Mouse (Mus musculus) forebrain, postnatal 0 days (tissue): ENCODE results near the gene Pnliprp1. TPM values are rescaled to one million over a fixed set of nuclear protein-coding genes. Genes with fewer than 3 reads are reported as not detected.

Experiments
- ATAC-seq: fragments of 200-750 bp; cut with Nextera tagmentation; 2 replicates; pipeline ENCODE4 v1.8.0; 2017; ENCODE audit warnings: mild to moderate bottlenecking, moderate library complexity
- DNase-seq: peaks from one replicate; pipeline ENCODE4 v3.0.0-alpha.2; 2015
- H3K27ac ChIP-seq: fragments of 300-500 bp; sonication (generic); 2 replicates; pipeline ENCODE4 v1.5.1; 2014; ENCODE audit warnings: low read depth, mild to moderate bottlenecking, antibody characterized with exemption, low read length, moderate library complexity, mixed read lengths
- H3K27me3 ChIP-seq: fragments of 300-500 bp; sonication (generic); 2 replicates; pipeline ENCODE4 v1.6.1; 2014; ENCODE audit warnings: mild to moderate bottlenecking, low read length, mixed read lengths; ENCODE audit not compliant: insufficient read depth
- H3K36me3 ChIP-seq: fragments of 300-500 bp; sonication (generic); 2 replicates; pipeline ENCODE4 v1.6.1; 2014; ENCODE audit warnings: mild to moderate bottlenecking, moderate library complexity; ENCODE audit not compliant: insufficient read depth
- H3K4me1 ChIP-seq: fragments of 300-500 bp; sonication (generic); 2 replicates; pipeline ENCODE4 v1.6.1; 2014; ENCODE audit warnings: antibody characterized with exemption; ENCODE audit not compliant: insufficient read depth
- H3K4me2 ChIP-seq: fragments of 300-500 bp; sonication (generic); 2 replicates; pipeline ENCODE4 v1.6.1; 2014; ENCODE audit warnings: low read depth, mild to moderate bottlenecking, moderate library complexity
- H3K4me3 ChIP-seq: fragments of 300-500 bp; sonication (generic); 2 replicates; pipeline ENCODE4 v1.5.1; 2014; ENCODE audit warnings: low read depth, low read length, mixed read lengths
- H3K9ac ChIP-seq: fragments of 300-500 bp; sonication (generic); 2 replicates; pipeline ENCODE4 v1.6.1; 2014; ENCODE audit warnings: mild to moderate bottlenecking
- H3K9me3 ChIP-seq: fragments of 300-500 bp; sonication (generic); 2 replicates; pipeline ENCODE4 v1.6.1; 2016; ENCODE audit warnings: low read length
- CTCF ChIP-seq: sonication (generic); IDR thresholded peaks from 2 replicates; pipeline ENCODE4 v1.5.1; 2016; ENCODE audit warnings: antibody characterized with exemption, control low read depth, low read depth
- WGBS: fragments of 180-500 bp; shearing (Covaris S2); extraction: QIAGEN DNeasy Blood & Tissue Kit; methylation state at CpG from one replicate; pipeline ENCODE4 v1.1.7; 2014; 5-methylcytosine and 5-hydroxymethylcytosine counted together
- polyA plus RNA-seq: library from polyadenylated mRNA; unstranded; fragments of >200 nt; fragmentation: Nextera tagmentation; extraction: Ambion mirVana; gene quantifications from 2 replicates; pipeline ENCODE4 v1.2.1, GENCODE M21; 2015
- total RNA-seq: library from RNA; depleted of rRNA; stranded (reverse); fragments of >200 nt; gene quantifications from 2 replicates; pipeline ENCODE4 v1.2.3, GENCODE M21; 2014; rRNA removed

Pnliprp1 gene
- total RNA-seq, result 1.5 TPM in 1 of 2 replicates, not detected in the other
- 0.15 and 0.21 TPM in 2 replicates for polyA plus RNA-seq

- WGBS, result 42% methylated on average over 5 of the region's 5 CpGs
Observed at GRCm38 (mm10) chr19:58728445-58729031, at the start of gene Pnliprp1. Pnliprp1 (plus strand) TSS chr19:58728887.

GRCm38 (mm10) chr19:58688933-58689332 lies 39.8 kb upstream of the Pnliprp1 start:
- no peaks in the 10 kb centered on the region for H3K27me3 ChIP-seq
- H3K9ac ChIP-seq, result no peak overlapping the region
- no peak overlapping the region for H3K4me2 ChIP-seq
- H3K36me3 ChIP-seq, result no peaks in the 10 kb centered on the region
- H3K4me1 ChIP-seq, result no peaks in the 10 kb centered on the region
- ATAC-seq, result no peak
- WGBS, result 89% methylated on average over 1 of the region's 1 CpGs
- H3K9me3 ChIP-seq, result no peaks in the 10 kb centered on the region
- TF ChIP-seq CTCF, result no peak
- H3K4me3 ChIP-seq, result no peak overlapping the region
- no peak overlapping the region for H3K27ac ChIP-seq
- DNase-seq, result no peak

More at GRCm38 (mm10) chr19:58728445-58729031, at the start of gene Pnliprp1:
- TF ChIP-seq CTCF, result no peak
- peak; percentile 60 for DNase-seq
- ATAC-seq, result peak; percentile 63
- Histone ChIP-seq H3K9ac (no peak within 1 kb of the TSS), H3K27ac (peak within 1 kb of the TSS; percentile 54; the same call in 1 of the 2 replicates), H3K4me1 (no peaks in the 10 kb centered on the region), H3K27me3 (no peaks in the 10 kb centered on the region), H3K4me3 (no peak within 1 kb of the TSS), H3K36me3 (no peaks in the 10 kb centered on the region), H3K9me3 (no peaks in the 10 kb centered on the region), H3K4me2 (0 out of 2 replicates have a peak within 1 kb of the TSS, but pooled peaks have one; percentile 13)

GRCm38 (mm10) chr19:58695314-58695713 lies 33.4 kb upstream of the Pnliprp1 start:
- no peaks in the 10 kb centered on the region for H3K27me3 ChIP-seq
- DNase-seq (no peak), ATAC-seq (no peak)
- no peaks in the 10 kb centered on the region for H3K36me3 ChIP-seq
- TF ChIP-seq CTCF, result no peak
- no peak overlapping the region for H3K4me3 ChIP-seq
- 87% methylated on average over 3 of the region's 3 CpGs for WGBS
- H3K9ac ChIP-seq, result no peak overlapping the region
- no peaks in the 10 kb centered on the region for H3K9me3 ChIP-seq
- no peaks in the 10 kb centered on the region for H3K4me1 ChIP-seq
- H3K27ac ChIP-seq, result no peak overlapping the region
- no peak overlapping the region for H3K4me2 ChIP-seq

- Histone ChIP-seq H3K9me3 (no peaks in the 10 kb centered on the region), H3K4me1 (no peaks in the 10 kb centered on the region), H3K9ac (no peak overlapping the region), H3K4me2 (no peak overlapping the region), H3K27ac (no peak overlapping the region), H3K4me3 (no peak overlapping the region), H3K27me3 (no peaks in the 10 kb centered on the region), H3K36me3 (no peaks in the 10 kb centered on the region)
- no peak for TF ChIP-seq CTCF
- DNase-seq (no peak), ATAC-seq (no peak)
- 84% methylated on average over 2 of the region's 2 CpGs for WGBS
Observed at GRCm38 (mm10) chr19:58696235-58696634, 32.5 kb upstream of the Pnliprp1 start.

GRCm38 (mm10) chr19:58704556-58704955 lies 24.1 kb upstream of the Pnliprp1 start:
- no peak for DNase-seq
- 83% methylated on average over 4 of the region's 4 CpGs for WGBS

GRCm38 (mm10) chr19:58708611-58709010 lies 20.1 kb upstream of the Pnliprp1 start:
- no peak overlapping the region for H3K4me2 ChIP-seq
- H3K36me3 ChIP-seq, result no peaks in the 10 kb centered on the region
- no peaks in the 10 kb centered on the region for H3K9me3 ChIP-seq
- H3K4me3 ChIP-seq, result no peak overlapping the region
- no peak overlapping the region for H3K9ac ChIP-seq
- 67% methylated on average over 3 of the region's 3 CpGs for WGBS
- H3K27ac ChIP-seq, result no peak overlapping the region
- TF ChIP-seq CTCF, result no peak
- no peaks in the 10 kb centered on the region for H3K27me3 ChIP-seq
- ATAC-seq (no peak), DNase-seq (no peak)
- no peaks in the 10 kb centered on the region for H3K4me1 ChIP-seq

More at GRCm38 (mm10) chr19:58704556-58704955, 24.1 kb upstream of the Pnliprp1 start:
- Histone ChIP-seq H3K27me3 (no peaks in the 10 kb centered on the region), H3K27ac (no peak overlapping the region), H3K4me2 (no peak overlapping the region), H3K9ac (no peak overlapping the region), H3K4me3 (no peak overlapping the region), H3K9me3 (no peaks in the 10 kb centered on the region), H3K36me3 (no peaks in the 10 kb centered on the region), H3K4me1 (no peaks in the 10 kb centered on the region)
- no peak for ATAC-seq
- no peak for TF ChIP-seq CTCF

- H3K27me3 ChIP-seq, result no peaks in the 10 kb centered on the region
- DNase-seq (no peak), ATAC-seq (no peak)
- no peaks in the 10 kb centered on the region for H3K9me3 ChIP-seq
- no peaks in the 10 kb centered on the region for H3K4me1 ChIP-seq
- H3K4me2 ChIP-seq, result no peak overlapping the region
- TF ChIP-seq CTCF, result no peak
- H3K27ac ChIP-seq, result no peak overlapping the region
- 88% methylated on average over 4 of the region's 4 CpGs for WGBS
- H3K4me3 ChIP-seq, result no peak overlapping the region
- no peaks in the 10 kb centered on the region for H3K36me3 ChIP-seq
- H3K9ac ChIP-seq, result no peak overlapping the region
Observed at GRCm38 (mm10) chr19:58717925-58718324, 10.8 kb upstream of the Pnliprp1 start.
